Mouse (Mus musculus) testis, postnatal 10 days (tissue): ENCODE data around the gene Qrfpr.
A peak's percentile ranks its signal among the peaks of the same experiment; 100 is the strongest.

Experiments
- DNase-seq: peaks from one replicate; pipeline ENCODE4 v3.0.0; 2021; ENCODE audit warnings: low spot score

The Qrfpr gene

DNA sequence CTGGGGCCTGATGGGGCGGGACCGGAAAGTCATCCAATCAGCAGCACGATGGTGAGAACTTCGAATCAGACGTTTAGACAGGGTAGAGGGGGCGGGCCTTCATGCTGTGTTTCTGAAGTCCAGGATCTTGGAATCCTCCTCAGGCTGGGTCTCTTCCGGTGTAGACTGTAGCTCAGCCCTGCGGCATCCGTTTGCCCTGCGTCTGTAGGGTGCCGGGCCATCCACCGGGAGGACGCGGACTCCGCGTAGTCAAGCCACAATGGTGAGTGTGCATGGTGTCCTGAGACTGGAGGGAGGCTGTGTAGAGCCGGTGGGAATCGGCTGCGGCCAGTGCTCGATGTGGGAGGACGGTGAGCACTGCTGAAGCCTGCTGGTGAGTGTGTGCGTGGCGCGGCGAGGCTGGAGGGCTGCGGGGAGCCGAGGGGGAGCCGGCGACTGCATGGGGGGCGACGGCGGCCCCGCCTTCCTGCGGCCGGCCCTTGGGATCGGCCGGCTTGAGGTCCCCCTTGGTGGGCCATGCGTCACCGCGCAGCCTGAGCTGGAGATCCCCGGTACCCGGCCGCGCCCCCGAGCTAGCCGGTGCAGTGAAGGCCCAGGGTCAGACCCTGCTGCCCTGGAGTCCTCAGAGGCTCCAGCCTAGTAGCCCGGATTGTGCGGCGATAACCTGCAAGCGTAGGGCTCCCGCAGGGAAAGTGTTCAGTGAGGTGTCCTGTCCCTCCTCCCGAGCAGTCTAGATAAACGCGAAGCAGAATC, 71.0 kb downstream of the Qrfpr start, which contains the start of gene D3Ertd254e:
Gene D3Ertd254e (plus strand): TSS at position 84 of the 753 bp plus-strand sequence.
- peak; percentile 91 for DNase-seq

DNA sequence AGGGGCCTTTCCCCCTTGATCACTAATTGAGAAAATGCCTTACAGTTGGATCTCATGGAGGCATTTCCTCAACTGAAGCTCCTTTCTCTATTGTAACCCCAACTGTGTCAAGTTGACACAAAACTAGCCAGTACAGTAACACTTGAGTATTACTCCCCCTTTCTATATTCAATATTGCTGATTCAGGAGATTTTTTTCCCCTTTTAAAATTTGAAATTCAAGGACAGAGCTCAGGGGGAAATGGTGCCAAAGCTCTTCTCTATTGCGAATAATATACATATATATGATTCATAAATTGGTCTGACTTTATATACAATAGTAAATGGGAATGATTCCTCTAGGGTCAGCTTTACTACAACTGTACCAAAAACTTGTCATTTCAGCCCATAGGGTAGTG, 71.6 kb downstream of the Qrfpr start:
- no peak for DNase-seq

DNA sequence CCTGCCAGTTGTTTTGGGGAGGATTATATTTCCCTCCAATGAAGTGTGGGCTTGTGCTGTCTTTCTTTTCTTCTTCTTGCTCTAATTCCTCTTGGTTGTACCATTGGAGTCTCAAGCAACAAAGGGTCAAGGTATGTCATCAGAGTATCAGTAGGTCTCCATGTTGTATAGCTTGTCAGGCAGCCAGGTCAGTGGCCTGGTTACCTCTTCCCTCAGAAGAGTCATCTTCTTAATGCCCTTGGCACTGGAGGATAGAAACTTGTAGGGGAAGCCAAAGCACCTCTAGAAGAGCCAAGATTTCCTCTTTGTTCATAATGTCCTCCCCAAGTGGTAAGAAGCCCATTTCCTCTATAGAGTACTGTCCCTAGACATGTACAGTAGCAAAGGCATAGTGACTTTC, 83.1 kb downstream of the Qrfpr start:
- no peak for DNase-seq

DNA sequence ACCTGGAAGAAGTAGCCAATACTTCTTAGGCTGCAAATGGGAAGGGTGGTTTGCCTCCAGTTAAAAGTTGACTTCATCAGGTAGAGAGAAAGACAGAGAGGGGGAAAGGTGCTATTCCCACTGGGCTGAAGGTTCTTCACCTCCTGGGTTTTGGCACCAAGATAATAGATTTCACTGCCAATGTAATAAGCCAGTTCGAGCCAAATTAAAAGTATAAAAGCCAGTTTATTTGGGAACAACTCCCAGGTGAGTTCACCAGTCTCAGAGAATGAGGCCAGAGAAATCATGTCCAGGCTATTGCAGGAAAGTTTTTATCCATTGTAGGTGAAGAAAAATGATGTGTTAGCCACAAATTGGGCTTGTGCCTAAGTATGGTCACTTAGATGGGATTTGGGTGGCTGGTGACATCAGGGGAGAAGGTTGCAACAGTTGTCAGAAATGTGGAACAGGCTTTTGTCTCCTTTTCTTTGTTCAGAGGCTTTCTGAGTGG, 83.9 kb downstream of the Qrfpr start:
- DNase-seq = no peak

- no peak for DNase-seq
Measured at GRCm38 (mm10) chr3:36137560-36137959, 84.6 kb downstream of the Qrfpr start.

GRCm38 (mm10) chr3:36136152-36136551, 86.0 kb downstream of the Qrfpr start:
- no peak for DNase-seq
